Mouse (Mus musculus) urinary bladder, adult 18-20 months (tissue): ENCODE data around the gene Nat8f1.
"Not testable (repeated sequence)": the region's sequence is repeated elsewhere in the genome, so short reads cannot be mapped to it uniquely, and the experiment has no call there.

ENCODE experiments used
- DNase-seq, 2 experiments: peaks; one replicate each; pipeline ENCODE4 v3.0.0; 2022; ENCODE audit warnings: low spot score in 2 of 2, mixed read lengths in 2 of 2

Gene Nat8f1

DNA sequence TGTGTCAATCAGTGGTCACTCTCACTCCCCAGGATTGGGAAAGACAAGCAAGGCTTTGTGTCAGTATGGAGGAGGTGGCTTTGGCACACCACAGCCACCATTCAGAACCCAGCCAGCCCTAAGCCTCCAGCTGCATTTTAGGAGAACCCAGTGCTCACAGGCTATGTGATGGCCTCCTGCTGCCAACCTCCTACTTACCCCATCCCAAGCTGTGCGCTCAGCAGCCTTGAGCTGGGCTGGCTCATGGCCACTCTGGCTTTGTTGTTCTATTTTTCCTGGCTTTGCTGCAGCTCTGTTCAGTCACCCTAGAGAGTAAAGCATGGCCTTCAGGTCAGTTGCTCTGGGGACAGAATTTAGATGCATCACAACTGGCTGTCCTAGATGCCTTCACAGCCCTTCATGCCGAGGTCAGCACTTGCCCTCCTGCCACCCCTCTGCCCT lies 8.6 kb downstream of the Nat8f1 start:
- DNase-seq, result not testable (repeated sequence)

DNA sequence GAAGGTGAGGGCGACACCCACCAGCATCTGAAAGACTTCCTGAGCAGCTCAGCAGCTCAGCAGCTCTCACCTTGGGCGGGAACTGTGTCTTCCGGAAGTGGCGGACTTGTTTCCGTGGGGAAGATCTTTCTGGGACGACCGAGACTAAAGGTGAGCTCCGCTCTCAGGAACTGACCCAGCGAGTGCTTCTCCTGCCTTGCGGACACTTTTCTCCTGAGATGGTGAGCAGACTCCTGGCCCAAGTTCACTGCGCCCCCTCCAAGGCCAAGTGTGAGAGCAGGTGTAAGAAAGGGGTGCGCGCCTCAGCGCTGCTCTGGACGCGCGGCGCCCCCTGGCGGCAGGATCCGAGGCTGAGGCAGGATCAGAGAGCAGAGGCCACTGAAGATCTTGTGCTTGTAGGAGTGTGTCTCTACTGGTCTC lies 10.8 kb downstream of the Nat8f1 start, which contains the start of gene Nat8f4:
TSS of gene Nat8f4 (minus strand) at position 243 of the 420 bp plus-strand sequence.
- peak; percentile 47 to 78 for DNase-seq

DNA sequence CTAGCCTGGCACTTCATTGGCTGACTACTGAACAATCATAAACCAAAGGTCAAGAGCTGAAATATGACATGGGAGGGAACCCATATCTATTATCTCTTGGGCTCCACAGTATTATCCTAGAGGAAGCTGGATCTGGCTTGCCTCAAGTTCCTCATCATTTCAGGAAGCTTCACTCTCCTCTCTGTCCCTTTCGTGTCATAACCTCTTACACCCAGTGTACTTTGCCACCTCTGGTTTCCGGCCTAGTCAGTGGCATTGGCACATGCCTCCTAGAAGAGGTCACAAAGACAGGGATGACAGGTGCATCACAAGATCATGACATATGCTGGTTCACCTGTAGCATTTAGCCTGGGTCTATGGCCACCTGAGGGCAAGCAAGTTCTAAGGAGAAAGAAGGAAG lies 13.2 kb downstream of the Nat8f1 start:
- DNase-seq, result no peak

DNA sequence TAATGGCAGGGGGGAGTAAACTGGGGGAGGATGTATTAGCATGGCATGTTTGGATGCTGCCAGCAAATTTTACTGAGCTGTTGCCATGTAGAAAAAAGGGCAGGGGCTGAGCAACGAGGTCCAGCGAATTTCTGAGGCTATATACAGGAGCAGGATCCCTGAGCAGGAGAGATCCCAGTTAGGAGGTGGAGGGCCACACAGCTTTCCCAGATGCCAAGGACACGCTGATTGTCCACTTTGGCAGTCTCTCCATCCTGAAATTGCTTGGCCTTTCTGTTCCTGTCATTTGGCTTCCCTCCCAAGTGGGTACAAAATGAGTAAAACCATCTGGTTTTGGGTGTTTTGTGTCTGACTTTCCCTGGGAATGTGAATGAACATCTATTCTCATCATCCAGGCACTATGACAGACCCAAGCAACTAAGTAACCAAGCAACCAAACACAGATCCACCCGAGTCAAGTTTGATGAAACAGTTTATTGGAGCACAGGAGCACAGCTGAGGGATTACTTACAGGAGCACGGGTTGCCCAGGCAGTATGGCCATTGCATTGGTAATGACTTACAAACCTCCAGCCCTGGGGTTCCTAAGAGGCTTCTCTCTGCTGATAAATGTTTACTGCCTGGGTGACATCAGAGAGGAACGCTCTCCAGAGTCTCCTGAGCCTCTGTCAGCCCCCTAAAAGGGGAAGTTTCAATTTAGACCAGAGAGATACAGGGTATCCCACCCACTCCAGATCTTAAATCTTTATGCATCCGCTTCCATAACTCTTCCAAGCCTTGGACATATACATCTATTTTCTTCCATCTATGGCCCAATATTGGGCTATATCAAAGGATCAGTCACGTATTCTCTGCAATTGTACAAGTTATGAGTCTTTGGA lies 16.7 kb downstream of the Nat8f1 start:
- DNase-seq, result not testable (repeated sequence)

DNA sequence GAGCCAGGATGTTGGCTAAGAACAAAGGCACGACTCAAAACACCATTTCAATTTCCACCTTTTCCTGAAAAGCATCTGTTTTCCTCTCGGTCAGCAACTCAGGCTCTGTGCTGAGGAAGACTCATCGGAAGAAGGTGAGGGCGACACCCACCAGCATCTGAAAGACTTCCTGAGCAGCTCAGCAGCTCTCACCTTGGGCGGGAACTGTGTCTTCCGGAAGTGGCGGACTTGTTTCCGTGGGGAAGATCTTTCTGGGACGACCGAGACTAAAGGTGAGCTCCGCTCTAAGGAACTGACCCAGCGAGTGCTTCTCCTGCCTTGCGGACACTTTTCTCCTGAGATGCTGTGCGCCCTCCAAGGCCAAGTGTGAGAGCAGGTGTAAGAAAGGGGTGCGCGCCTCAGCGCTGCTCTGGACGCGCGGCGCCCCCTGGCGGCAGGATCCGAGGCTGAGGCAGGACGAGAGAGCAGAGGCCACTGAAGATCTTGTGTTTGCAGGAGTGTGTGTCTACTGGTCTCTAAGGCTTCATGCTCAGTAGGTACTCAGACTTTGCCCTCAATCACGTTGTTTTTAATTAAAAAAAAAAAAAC lies 20.3 kb downstream of the Nat8f1 start:
- not testable (repeated sequence) for DNase-seq

DNA sequence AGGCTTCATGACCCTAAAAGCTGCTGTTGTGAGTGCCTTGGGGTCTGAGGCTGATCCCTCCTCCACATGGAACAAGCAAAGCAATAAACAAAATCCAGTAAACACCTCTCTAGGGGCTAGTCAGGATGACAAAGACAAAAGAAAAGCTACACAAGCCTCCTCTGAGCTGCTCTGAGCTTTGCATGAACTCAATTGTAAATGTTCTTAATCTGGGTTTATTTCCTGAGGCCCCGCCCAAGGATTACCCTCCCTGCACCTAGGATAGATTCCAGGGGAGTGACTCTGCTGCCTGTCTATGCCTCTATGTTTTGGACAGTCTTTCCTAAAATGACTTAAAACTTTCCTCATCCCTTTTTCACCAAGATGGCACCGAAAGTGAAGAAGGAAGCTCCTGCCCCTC lies 26.5 kb downstream of the Nat8f1 start:
- DNase-seq, result no peak

DNA sequence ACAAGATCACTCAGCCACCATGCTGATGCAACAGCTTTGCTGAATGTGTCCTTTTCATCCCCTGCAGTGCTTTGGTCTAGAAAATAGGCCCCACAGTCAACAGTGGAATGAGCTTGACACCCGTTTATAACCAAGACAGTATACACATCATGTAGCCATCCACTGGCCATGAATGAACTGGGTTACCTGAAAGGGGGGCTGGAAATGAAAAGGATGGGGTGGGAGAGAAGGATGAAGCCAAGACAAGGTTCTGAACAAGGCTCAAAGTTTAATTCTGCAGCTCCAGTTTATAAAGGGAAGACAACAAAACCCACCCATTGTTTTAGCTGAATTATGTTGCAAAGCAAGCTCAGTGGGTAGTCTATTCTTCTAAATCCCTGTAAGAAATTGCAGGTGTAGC lies 31.2 kb downstream of the Nat8f1 start:
- no peak for DNase-seq

DNA sequence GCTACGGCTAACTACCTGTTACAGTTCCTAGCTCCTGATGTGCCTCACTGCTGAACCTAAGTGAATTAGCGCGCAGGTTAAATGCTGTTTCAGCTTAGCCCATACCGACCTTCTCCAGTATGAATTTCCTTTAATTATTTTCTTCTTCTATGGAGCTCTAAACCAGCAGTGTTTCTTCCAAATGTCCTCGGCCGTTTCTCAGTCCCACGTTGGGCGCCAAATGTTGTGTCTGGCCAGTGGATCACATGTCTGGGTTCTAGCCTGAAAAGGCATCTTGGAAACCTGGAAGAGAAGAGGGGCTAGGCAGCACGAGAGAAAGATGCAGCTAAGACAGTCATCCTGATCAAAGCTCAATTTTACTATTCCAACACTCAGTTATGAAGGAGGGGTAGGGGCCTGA lies 32.2 kb downstream of the Nat8f1 start:
- DNase-seq, result not testable (repeated sequence)

DNA sequence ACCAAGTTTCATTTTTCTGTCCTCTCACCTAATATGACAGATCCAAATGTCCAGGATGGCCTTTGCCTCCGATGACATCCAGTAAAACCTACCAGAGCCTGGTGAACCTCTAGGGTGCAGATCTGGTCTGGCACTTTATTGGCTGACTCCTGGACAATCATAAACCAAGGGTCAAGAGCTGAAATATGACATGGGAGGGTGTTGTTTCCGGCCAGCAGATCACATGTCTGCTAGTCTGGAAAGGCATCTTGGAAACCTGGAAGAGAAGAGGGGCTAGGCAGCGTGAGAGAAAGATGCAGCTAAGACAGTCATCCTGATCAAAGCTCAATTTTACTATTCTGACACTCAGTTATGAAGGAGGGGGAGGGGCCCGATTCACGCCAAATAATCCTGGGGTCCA lies 46.5 kb downstream of the Nat8f1 start, which contains the start of gene Nat8f2:
TSS of gene Nat8f2 (minus strand) at position 153 of the 400 bp plus-strand sequence.
- DNase-seq, result not testable (repeated sequence)

DNA sequence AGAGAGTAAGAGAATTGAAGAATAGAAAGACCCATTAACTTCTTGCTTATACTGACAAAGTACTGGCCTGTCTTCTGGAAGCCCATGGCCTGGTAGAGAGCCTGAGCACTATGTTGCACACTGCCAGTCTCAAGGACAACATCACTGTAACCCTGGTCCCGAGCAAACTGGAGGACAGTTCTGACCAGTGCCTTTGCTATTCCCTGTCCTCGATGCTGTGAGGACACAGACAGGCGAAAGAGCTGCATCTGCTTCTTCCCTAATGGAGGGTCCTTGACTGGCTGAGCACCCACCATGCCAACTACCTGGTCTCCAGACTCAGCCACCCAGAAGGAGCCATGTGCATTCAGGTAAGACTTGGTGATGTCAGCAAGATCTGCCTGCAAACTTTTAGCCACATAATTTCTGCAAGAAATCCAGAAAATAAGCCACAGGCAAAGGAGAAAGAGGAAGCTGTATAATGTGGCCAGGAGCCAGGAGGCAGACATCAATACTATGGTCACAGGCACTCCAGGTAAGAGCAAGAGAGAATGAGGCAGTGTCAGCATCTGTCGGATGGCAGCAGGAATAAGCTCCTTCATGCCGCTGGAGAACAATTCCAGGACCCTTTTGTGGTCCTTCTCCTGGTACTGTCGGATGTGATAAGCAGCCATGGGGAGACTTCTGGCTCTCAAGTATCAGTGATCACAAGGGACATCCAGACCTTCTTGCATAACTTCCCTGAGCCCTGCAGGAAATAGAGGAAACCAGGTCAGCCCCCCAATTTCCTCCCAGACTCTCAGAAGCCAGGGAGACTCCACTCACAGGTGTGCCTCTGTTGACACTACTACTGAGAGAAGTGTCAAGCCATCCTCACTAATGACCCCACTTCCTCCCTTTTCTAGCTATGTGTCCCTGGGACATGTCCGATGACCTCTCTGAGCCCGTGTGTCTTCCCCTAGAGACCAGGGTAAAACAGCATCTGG lies 47.5 kb downstream of the Nat8f1 start:
- DNase-seq, result no peak

DNA sequence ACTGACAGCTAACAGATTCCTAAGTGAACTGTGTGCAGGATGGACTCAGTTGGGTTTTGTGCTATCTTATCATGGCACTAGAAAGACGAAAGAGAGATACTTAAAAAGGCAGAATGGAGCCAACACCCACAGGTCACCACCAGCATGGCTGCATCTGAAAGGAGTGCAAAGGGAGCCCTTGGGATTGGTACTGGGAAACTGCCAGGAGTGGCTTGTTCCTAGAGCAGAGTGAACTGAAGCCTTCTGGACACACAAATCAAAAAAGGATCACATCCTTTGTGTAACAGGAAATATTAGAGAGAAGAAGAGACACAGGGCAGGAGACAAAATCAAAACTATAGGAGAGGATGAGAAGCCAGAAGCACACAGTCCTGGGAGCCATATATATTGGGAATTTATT lies 48.5 kb downstream of the Nat8f1 start:
- DNase-seq, result not testable (repeated sequence)

DNA sequence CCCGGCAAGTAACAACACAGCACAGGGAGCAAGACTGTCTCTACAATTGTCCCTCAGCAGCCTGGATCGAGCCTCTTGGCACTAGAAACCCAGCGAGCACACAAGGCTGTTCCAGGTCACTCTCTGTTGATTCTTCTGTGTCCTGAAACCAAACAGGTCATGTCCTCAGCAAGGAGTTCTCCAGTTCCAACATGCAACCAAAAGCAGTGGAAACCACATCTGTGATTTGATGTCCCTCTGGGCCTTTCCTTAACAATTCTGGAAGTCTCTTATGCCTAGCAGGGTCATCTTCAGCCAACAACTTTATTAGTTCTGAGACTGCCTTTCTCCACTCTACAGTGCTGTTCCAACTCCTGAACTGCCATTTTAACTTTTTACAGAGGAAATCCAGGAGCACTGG lies 49.3 kb downstream of the Nat8f1 start:
- not testable (repeated sequence) for DNase-seq

DNA sequence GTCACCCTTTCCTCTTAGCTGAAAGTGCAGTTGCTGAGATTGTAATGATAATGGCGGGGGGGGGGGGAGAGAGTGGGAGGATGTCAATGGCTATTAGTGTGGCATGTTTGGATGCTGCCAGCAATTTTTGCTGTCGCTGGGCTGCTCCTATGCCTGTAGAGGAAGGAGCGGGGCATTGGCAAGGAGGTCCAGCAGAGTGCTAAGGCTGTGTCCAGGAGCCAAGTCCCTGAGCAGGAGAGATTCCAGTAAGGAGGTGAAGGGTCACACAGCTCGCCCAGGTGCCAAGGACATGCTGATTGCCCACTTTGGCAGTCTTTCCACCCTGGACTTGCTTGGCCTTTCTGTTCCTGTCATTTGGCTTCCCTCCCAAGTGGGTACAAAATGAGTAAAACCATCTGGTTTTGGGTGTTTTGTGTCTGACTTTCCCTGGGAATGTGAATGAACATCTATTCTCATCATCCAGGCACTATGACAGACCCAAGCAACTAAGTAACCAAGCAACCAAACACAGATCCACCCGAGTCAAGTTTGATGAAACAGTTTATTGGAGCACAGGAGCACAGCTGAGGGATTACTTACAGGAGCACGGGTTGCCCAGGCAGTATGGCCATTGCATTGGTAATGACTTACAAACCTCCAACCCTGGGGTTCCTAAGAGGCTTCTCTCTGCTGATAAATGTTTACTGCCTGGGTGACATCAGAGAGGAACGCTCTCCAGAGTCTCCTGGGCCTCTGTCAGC lies 50.4 kb downstream of the Nat8f1 start:
- not testable (repeated sequence) for DNase-seq

DNA sequence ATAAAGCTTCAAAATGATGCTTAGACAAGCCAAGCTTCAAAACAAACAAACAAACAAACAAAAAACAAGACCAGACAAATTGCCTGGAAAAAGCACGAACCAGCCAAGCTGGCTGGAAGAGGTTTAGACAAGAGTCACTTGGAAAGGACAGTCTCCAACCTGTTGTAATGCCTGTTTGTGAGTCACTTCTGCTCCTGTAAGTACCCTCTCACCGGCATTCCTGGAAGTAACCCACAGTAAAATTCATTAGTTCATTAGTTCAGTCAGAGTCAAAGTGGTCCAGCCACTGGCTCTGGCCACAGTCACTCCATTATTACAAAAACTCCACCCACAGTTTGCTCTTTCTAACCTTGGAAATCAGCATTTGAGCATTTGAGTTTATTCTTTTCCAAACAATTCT lies 51.6 kb downstream of the Nat8f1 start:
- DNase-seq, result no peak

DNA sequence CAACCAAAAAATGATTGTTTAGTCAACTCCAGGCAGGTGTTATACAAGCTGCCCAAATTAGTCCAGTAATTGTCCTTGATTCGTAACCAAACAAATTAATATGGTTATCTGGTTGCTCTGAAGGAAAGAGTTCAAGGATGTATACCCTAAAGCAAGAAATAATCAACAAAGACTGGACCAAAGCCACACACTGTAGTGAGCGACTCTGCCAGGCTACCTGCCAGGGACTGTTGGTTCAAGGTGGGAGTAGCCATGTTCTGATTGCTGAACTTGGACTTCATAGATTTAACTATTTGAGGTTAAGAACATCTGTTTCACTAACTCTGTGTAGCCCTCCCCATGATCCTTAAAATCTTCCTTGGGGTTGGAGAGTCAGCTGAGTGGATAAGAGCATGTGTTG lies 52.4 kb downstream of the Nat8f1 start:
- no peak for DNase-seq

DNA sequence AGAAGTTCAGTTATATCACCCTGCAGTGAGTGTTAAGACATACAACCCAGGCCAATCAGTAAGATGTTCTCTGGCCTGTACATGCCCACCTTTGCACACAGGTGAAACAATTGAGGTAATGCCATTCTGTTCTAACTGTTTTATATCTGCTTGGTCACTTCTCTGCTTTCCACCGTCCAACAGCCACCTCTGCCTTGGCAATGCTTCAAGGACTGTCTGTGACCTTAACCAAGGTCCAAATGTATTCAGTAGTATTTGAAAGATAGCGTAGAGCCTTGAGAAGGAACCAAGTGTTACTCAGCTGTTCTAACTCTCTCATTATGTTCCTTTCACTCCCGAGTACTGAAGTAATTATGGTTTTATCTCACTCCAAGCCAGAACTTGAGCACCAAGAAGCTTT lies 52.9 kb downstream of the Nat8f1 start:
- no peak for DNase-seq

DNA sequence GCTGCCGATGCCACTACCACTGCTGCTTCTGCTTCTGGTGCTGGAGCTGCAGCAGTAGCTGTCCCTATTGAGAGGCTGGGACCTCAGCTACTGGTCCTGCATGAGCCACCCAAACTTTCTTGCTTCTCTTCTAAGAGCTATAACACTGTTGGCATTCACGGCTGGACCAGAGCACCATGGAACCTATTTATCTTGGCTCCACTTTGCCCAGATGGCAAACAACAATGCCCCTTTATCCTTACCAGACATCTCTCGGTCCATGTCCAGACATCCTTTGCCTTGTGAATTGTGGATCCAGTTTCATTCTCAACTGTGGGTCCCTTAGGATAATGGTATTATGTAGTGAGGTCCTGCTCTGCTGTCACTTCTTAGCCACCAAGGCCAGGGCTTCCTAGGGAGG lies 54.2 kb downstream of the Nat8f1 start:
- DNase-seq, result no peak
